32 mouse cellular contexts compared by ENCODE assay signal in genomic region chr16:59249684-59250083, GRCm38 (mm10). TPM values are rescaled to one million over a fixed set of nuclear protein-coding genes. Genes with fewer than 3 reads are reported as not detected.
"Had no signal": no experiment of that assay in that cellular context is flagged by ENCODE, and none has a peak within 500 bp of the region (broad histone marks: within the 10 kb centered on the region; RNA-seq: fewer than 3 reads in every experiment).

No protein-coding gene starts in this region.

- H3K27ac ChIP-seq: gastrocnemius, adult 2 months; heart, embryonic 10.5 days; hindbrain, embryonic 10.5 days; hindbrain, embryonic 12.5 days; hindbrain, embryonic 14.5 days; intestine, embryonic 15.5 days; layer of hippocampus, adult 2 months; left cerebral cortex, adult 2 months; limb, embryonic 12.5 days had no signal

- H3K27me3 ChIP-seq: heart, embryonic 12.5 days; hindbrain, embryonic 12.5 days; intestine, embryonic 15.5 days; limb, embryonic 12.5 days had no signal

- DNase-seq: gastrocnemius, adult 2 months; gastrocnemius, postnatal 10 days; gastrocnemius, postnatal 25 days; heart, adult 18-20 months; heart, postnatal 10 days; heart, postnatal 4 days; kidney, adult 18-20 months; kidney, adult 8-10 months; kidney, postnatal 10 days; kidney, postnatal 25 days; kidney, postnatal 4 days; left cerebral cortex, postnatal 4 days; liver had no signal

- H3K9me3 ChIP-seq: heart, embryonic 10.5 days; hindbrain, embryonic 10.5 days; hindbrain, embryonic 12.5 days; intestine, embryonic 15.5 days had no signal

- H3K4me2 ChIP-seq: heart, embryonic 12.5 days; hindbrain, embryonic 12.5 days; hindbrain, embryonic 14.5 days; intestine, embryonic 15.5 days; limb, embryonic 12.5 days; liver, embryonic 11.5 days had no signal

- H3K4me3 ChIP-seq: gastrocnemius, adult 2 months; heart, embryonic 10.5 days; heart, embryonic 12.5 days; hindbrain, embryonic 10.5 days; hindbrain, embryonic 12.5 days; intestine, embryonic 15.5 days; layer of hippocampus, adult 2 months; left cerebral cortex, adult 2 months; limb, embryonic 12.5 days had no signal

- H3K4me1 ChIP-seq: heart, embryonic 10.5 days; heart, embryonic 12.5 days; hindbrain, embryonic 10.5 days; hindbrain, embryonic 12.5 days; intestine, embryonic 15.5 days; limb, embryonic 12.5 days had no signal

- H3K36me3 ChIP-seq: heart, embryonic 10.5 days; heart, embryonic 12.5 days; hindbrain, embryonic 10.5 days; hindbrain, embryonic 12.5 days; intestine, embryonic 15.5 days; limb, embryonic 12.5 days had no signal

- H3K9ac ChIP-seq: heart, embryonic 12.5 days; hindbrain, embryonic 12.5 days; hindbrain, embryonic 14.5 days; intestine, embryonic 15.5 days; limb, embryonic 12.5 days had no signal

- ATAC-seq: hindbrain, embryonic 16.5 days; inflammation-experienced regulatory T-cells, adult 6 months; intestine, embryonic 15.5 days; intestine, postnatal 0 days had no signal

RNA-seq across cellular contexts. Expression of gene Olfr201, which starts 22.7 kb away (rescaled TPM):
- polyA plus RNA-seq: frontal cortex, adult 2 months; heart, embryonic 10.5 days; heart, embryonic 12.5 days; heart, embryonic 14.5 days; heart, embryonic 16.5 days; hindbrain, embryonic 10.5 days; hindbrain, embryonic 12.5 days; hindbrain, embryonic 14.5 days; hindbrain, embryonic 16.5 days; inflammation-experienced regulatory T-cells, adult 6 months; intestine, embryonic 15.5 days; kidney, embryonic 14.5 days; kidney, embryonic 16.5 days; limb, embryonic 12.5 days; limb, embryonic 14.5 days; liver, embryonic 11.5 days had no signal

RNA-seq across cellular contexts. Expression of gene Olfr199, which starts 30.1 kb away (rescaled TPM):
- polyA plus RNA-seq: frontal cortex, adult 2 months; heart, embryonic 10.5 days; heart, embryonic 12.5 days; heart, embryonic 14.5 days; heart, embryonic 16.5 days; hindbrain, embryonic 10.5 days; hindbrain, embryonic 12.5 days; hindbrain, embryonic 14.5 days; hindbrain, embryonic 16.5 days; inflammation-experienced regulatory T-cells, adult 6 months; intestine, embryonic 15.5 days; intestine, postnatal 0 days; kidney, embryonic 14.5 days; kidney, embryonic 16.5 days; limb, embryonic 12.5 days; limb, embryonic 14.5 days; liver, embryonic 11.5 days had no signal

RNA-seq across cellular contexts. Expression of gene Olfr202, which starts 36.9 kb away (rescaled TPM):
- polyA plus RNA-seq: frontal cortex, adult 2 months; heart, embryonic 10.5 days; heart, embryonic 12.5 days; heart, embryonic 14.5 days; heart, embryonic 16.5 days; hindbrain, embryonic 10.5 days; hindbrain, embryonic 12.5 days; hindbrain, embryonic 14.5 days; hindbrain, embryonic 16.5 days; inflammation-experienced regulatory T-cells, adult 6 months; intestine, embryonic 15.5 days; intestine, postnatal 0 days; kidney, embryonic 14.5 days; kidney, embryonic 16.5 days; limb, embryonic 12.5 days; limb, embryonic 14.5 days; liver, embryonic 11.5 days had no signal

RNA-seq across cellular contexts. Expression of gene Olfr198, which starts 46.4 kb away (rescaled TPM):
- polyA plus RNA-seq: frontal cortex, adult 2 months; heart, embryonic 10.5 days; heart, embryonic 12.5 days; heart, embryonic 14.5 days; heart, embryonic 16.5 days; hindbrain, embryonic 10.5 days; hindbrain, embryonic 12.5 days; hindbrain, embryonic 14.5 days; hindbrain, embryonic 16.5 days; intestine, embryonic 15.5 days; intestine, postnatal 0 days; kidney, embryonic 14.5 days; kidney, embryonic 16.5 days; limb, embryonic 12.5 days; limb, embryonic 14.5 days; liver, embryonic 11.5 days had no signal

RNA-seq across cellular contexts. Expression of gene Olfr203, which starts 49.0 kb away (rescaled TPM):
- polyA plus RNA-seq: frontal cortex, adult 2 months; heart, embryonic 10.5 days; heart, embryonic 12.5 days; heart, embryonic 14.5 days; heart, embryonic 16.5 days; hindbrain, embryonic 10.5 days; hindbrain, embryonic 12.5 days; hindbrain, embryonic 14.5 days; hindbrain, embryonic 16.5 days; inflammation-experienced regulatory T-cells, adult 6 months; intestine, embryonic 15.5 days; intestine, postnatal 0 days; kidney, embryonic 14.5 days; kidney, embryonic 16.5 days; limb, embryonic 12.5 days; limb, embryonic 14.5 days; liver, embryonic 11.5 days had no signal
